Mouse (Mus musculus): ENCODE measurements around the gene Sdf2l1. TPM values are rescaled to one million over a fixed set of nuclear protein-coding genes. Genes with fewer than 3 reads are reported as not detected.
"Not testable (repeated sequence)": the region's sequence is repeated elsewhere in the genome, so short reads cannot be mapped to it uniquely, and the experiment has no call there.

The Sdf2l1 gene
- polyA plus RNA-seq (2015; fragmentation: Nextera tagmentation; extraction: Ambion mirVana): 37.4 and 38.3 TPM in 2 replicates

- Histone ChIP-seq H3K36me3 (no peaks in the 10 kb centered on the region), H3K4me2 (peak within 1 kb of the TSS; percentile 99), H3K4me3 (peak within 1 kb of the TSS; percentile 92), H3K27me3 (no peaks in the 10 kb centered on the region), H3K4me1 (replicated peaks) (peaks cover 18% of the 10 kb centered on the region), H3K9me3 (no peaks in the 10 kb centered on the region), H3K9ac (peak within 1 kb of the TSS; percentile 80), H3K27ac (replicated peaks) (peak within 1 kb of the TSS; percentile 84)
- WGBS: 0% methylated on average over 46 of the region's 47 CpGs
- ATAC-seq (ENCODE audit: low FRiP score, low read depth): peak; percentile 98
Measured at GRCm38 (mm10) chr16:17132089-17132905, at the start of gene Sdf2l1. TSS of gene Sdf2l1 (minus strand) at chr16:17132383.

- WGBS: 93% methylated on average over 4 of the region's 4 CpGs
Measured at GRCm38 (mm10) chr16:17181382-17181781, 49.2 kb upstream of the Sdf2l1 start.

GRCm38 (mm10) chr16:17179706-17180105 lies 47.5 kb upstream of the Sdf2l1 start:
- Histone ChIP-seq H3K9me3 (no peaks in the 10 kb centered on the region), H3K9ac (no peak overlapping the region), H3K27me3 (no peaks in the 10 kb centered on the region), H3K4me2 (no peak overlapping the region), H3K27ac (replicated peaks) (no peak overlapping the region), H3K4me1 (replicated peaks) (0 out of 2 replicates have a peak, but pooled peaks cover 5% of the 10 kb centered on the region), H3K36me3 (peaks cover 10% of the 10 kb centered on the region), H3K4me3 (no peak overlapping the region)
- 94% methylated on average over 3 of the region's 3 CpGs for WGBS
- no peak for ATAC-seq (ENCODE audit: low FRiP score, low read depth)

More at GRCm38 (mm10) chr16:17181382-17181781, 49.2 kb upstream of the Sdf2l1 start:
- no peak for ATAC-seq (ENCODE audit: low FRiP score, low read depth)
- no peak overlapping the region for H3K9ac ChIP-seq
- peaks cover 5% of the 10 kb centered on the region; the same call in 1 of the 2 replicates for H3K36me3 ChIP-seq
- no peaks in the 10 kb centered on the region for H3K27me3 ChIP-seq
- no peak overlapping the region for H3K27ac ChIP-seq (replicated peaks)
- no peak overlapping the region for H3K4me2 ChIP-seq
- H3K9me3 ChIP-seq: no peaks in the 10 kb centered on the region
- H3K4me1 ChIP-seq (replicated peaks): 0 out of 2 replicates have a peak, but pooled peaks cover 5% of the 10 kb centered on the region
- H3K4me3 ChIP-seq: no peak overlapping the region

DNA sequence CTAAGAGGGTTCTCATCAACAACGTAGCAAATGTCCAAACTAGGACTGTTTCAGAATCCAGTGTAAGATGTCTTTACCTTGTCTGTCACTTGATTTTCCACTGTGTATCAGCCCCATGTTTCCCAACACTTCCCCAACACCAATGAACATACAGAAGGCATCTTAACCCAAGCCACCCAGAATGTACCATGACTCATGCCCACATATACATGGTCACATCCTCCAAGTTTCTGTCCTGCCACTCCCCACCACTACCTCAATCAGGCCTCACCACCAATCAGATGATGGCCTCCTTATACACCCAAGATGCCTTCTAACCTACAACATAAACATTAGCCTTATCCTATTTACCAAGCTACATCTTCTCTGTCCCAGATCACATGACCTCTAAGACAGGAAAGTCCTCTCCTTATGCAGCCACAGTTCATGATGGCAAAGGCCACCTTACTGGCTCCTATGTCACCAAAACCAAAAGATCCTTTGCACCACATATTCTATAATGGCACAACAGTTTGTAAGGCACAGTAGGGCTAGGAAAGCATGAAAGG lies 45.5 kb upstream of the Sdf2l1 start:
- no peak overlapping the region for H3K9ac ChIP-seq
- H3K27me3 ChIP-seq: no peaks in the 10 kb centered on the region
- H3K4me3 ChIP-seq: no peak overlapping the region
- ATAC-seq (ENCODE audit: low FRiP score, low read depth): no peak
- H3K36me3 ChIP-seq: peaks cover 25% of the 10 kb centered on the region
- H3K27ac ChIP-seq (replicated peaks): no peak overlapping the region
- no peaks in the 10 kb centered on the region for H3K9me3 ChIP-seq
- H3K4me2 ChIP-seq: no peak overlapping the region
- WGBS: 93% methylated on average over 1 of the region's 1 CpGs
- H3K4me1 ChIP-seq (replicated peaks): 0 out of 2 replicates have a peak, but pooled peaks cover 5% of the 10 kb centered on the region

DNA sequence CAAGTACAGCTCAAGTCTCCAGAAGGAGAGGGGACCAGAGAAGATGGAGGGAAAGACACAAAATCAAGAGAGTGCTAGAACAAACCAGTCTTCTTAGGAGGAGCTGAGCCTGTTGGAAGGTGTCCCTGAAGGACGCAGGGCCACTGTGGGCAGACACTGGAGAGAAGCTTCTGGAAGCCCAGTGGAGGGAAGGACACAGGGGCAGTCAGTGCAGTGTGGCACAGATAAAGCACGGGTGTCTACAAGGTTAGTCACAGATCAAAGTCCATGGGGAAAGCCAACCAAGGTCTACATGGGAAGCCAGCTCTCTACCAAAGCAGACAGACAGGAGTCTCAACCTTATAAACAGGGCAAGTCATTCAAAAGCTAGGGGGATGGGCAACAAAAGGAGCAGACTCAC lies 43.6 kb upstream of the Sdf2l1 start:
- no peak for ATAC-seq (ENCODE audit: low FRiP score, low read depth)
- 91% methylated on average over 2 of the region's 2 CpGs for WGBS
- peaks cover 39% of the 10 kb centered on the region for H3K36me3 ChIP-seq

DNA sequence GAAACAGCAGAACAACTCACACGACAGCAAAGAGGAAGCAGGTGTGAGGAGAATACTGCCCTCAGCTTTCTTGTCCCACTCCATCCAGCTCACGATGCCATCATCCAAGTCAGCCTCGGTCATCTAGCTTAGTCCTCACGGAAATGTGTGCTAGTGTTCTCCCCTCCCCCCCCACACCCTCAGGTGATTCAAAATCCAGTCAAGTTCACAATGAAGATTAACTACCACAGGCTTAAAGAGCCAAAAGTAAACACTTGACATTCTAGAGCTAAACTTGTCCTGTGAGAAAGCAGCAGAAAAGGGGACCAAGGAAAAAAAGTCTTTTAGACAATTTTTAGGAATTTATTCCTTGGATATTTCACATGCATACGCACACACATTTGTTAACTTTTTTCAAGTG lies 35.9 kb upstream of the Sdf2l1 start:
- peaks cover 26% of the 10 kb centered on the region for H3K36me3 ChIP-seq

More for the DNA sequence above, 43.6 kb upstream of the Sdf2l1 start:
- no peak overlapping the region for H3K27ac ChIP-seq (replicated peaks)
- no peak overlapping the region for H3K4me2 ChIP-seq
- 0 out of 2 replicates have a peak, but pooled peaks cover 5% of the 10 kb centered on the region for H3K4me1 ChIP-seq (replicated peaks)
- no peak overlapping the region for H3K9ac ChIP-seq
- H3K4me3 ChIP-seq: no peak overlapping the region
- no peaks in the 10 kb centered on the region for H3K27me3 ChIP-seq
- no peaks in the 10 kb centered on the region for H3K9me3 ChIP-seq

GRCm38 (mm10) chr16:17167179-17167578 lies 35.0 kb upstream of the Sdf2l1 start:
- no peak overlapping the region for H3K4me2 ChIP-seq
- no peak for ATAC-seq (ENCODE audit: low FRiP score, low read depth)
- no peak overlapping the region for H3K4me3 ChIP-seq
- no peaks in the 10 kb centered on the region for H3K27me3 ChIP-seq
- peaks cover 19% of the 10 kb centered on the region for H3K36me3 ChIP-seq
- no peak overlapping the region for H3K9ac ChIP-seq
- H3K9me3 ChIP-seq: no peaks in the 10 kb centered on the region
- no peaks in the 10 kb centered on the region for H3K4me1 ChIP-seq (replicated peaks)
- H3K27ac ChIP-seq (replicated peaks): no peak overlapping the region

More for the DNA sequence above, 35.9 kb upstream of the Sdf2l1 start:
- WGBS: 91% methylated on average over 5 of the region's 5 CpGs
- Histone ChIP-seq H3K27me3 (no peaks in the 10 kb centered on the region), H3K9ac (no peak overlapping the region), H3K4me2 (no peak overlapping the region), H3K27ac (replicated peaks) (no peak overlapping the region), H3K4me1 (replicated peaks) (no peaks in the 10 kb centered on the region), H3K4me3 (no peak overlapping the region), H3K9me3 (no peaks in the 10 kb centered on the region)
- no peak for ATAC-seq (ENCODE audit: low FRiP score, low read depth)

GRCm38 (mm10) chr16:17165478-17165877 lies 33.3 kb upstream of the Sdf2l1 start:
- not testable (repeated sequence) for H3K27me3 ChIP-seq; H3K9me3 ChIP-seq; H3K4me1 ChIP-seq (replicated peaks); ATAC-seq (ENCODE audit: low FRiP score, low read depth); H3K9ac ChIP-seq; H3K4me3 ChIP-seq; H3K4me2 ChIP-seq; H3K27ac ChIP-seq (replicated peaks)
- WGBS: 97% methylated on average over 1 of the region's 1 CpGs
- H3K36me3 ChIP-seq: peaks cover 12% of the 10 kb centered on the region

DNA sequence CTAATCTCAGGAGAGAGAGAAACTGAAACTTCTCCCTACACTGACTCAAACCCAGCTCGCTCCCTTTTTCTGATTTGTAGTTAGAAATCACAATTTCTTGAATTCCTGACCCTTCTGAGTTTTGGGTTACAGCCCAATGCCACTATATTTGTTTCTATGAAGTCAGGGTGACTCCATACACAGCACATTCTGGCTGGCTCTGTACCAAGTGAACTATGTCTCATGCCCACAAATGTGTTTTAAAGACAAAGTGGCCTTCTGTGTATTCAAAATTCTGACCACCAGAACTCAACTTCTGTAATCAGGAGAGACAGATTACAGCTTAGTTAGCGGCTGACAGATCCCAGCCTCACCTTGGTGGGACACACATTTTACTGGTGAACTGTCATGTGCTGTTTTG lies 22.2 kb upstream of the Sdf2l1 start:
- Histone ChIP-seq H3K4me1 (replicated peaks) (no peaks in the 10 kb centered on the region), H3K27ac (replicated peaks) (no peak overlapping the region), H3K4me2 (no peak overlapping the region), H3K9ac (no peak overlapping the region), H3K9me3 (no peaks in the 10 kb centered on the region), H3K27me3 (no peaks in the 10 kb centered on the region), H3K36me3 (peaks cover 22% of the 10 kb centered on the region), H3K4me3 (no peak overlapping the region)
- ATAC-seq (ENCODE audit: low FRiP score, low read depth): no peak
- 96% methylated on average over 2 of the region's 2 CpGs for WGBS

GRCm38 (mm10) chr16:17151874-17152273 lies 19.7 kb upstream of the Sdf2l1 start:
- Histone ChIP-seq H3K9me3 (no peaks in the 10 kb centered on the region), H3K4me3 (no peak overlapping the region), H3K9ac (no peak overlapping the region), H3K4me1 (replicated peaks) (peaks cover 21% of the 10 kb centered on the region), H3K27ac (replicated peaks) (no peak overlapping the region), H3K4me2 (no peak overlapping the region), H3K27me3 (no peaks in the 10 kb centered on the region), H3K36me3 (peaks cover 16% of the 10 kb centered on the region)
- ATAC-seq (ENCODE audit: low FRiP score, low read depth): no peak
- 97% methylated on average over 4 of the region's 4 CpGs for WGBS

DNA sequence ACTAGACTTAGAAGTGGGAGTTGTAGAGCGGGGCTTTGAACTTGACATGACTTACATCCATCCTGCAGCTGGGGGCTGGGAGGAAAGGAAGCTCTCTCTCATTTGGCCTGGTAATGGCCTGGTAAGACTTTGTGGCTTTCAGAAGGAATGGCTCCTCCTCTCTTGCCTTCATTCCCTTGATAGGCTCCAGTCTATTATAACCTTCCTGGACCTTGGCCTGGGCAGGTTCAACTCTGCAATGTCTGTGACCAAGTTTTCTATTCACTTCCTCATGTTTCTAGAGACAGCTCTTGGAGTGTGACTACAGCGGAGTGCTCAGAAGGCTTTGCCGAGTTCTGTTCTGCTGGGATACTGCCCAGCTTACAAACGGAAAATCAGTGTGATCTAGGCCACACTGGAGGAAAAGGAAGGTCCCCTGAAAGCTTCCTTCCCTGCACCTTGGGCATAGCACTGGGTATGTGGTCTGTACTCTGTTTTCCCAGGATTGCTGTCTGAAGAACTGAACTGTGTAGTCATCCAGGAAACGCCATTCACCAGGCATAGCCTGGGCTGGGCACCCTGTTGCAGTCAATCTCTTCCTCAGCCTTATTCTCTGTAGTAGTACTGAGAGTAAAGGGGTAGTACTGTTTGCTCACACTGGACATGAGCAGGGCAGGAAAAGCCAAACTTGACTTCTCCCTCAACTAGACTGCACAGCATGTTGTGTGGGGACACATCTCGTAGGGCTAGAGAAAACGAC lies 18.5 kb upstream of the Sdf2l1 start:
- H3K9ac ChIP-seq: no peak overlapping the region
- no peak overlapping the region for H3K4me3 ChIP-seq
- ATAC-seq (ENCODE audit: low FRiP score, low read depth): no peak
- H3K4me2 ChIP-seq: no peak overlapping the region
- no peak overlapping the region for H3K27ac ChIP-seq (replicated peaks)
- H3K27me3 ChIP-seq: no peaks in the 10 kb centered on the region
- peaks cover 21% of the 10 kb centered on the region for H3K4me1 ChIP-seq (replicated peaks)
- peaks cover 16% of the 10 kb centered on the region for H3K36me3 ChIP-seq
- WGBS: 87% methylated on average over 7 of the region's 7 CpGs
- no peaks in the 10 kb centered on the region for H3K9me3 ChIP-seq

DNA sequence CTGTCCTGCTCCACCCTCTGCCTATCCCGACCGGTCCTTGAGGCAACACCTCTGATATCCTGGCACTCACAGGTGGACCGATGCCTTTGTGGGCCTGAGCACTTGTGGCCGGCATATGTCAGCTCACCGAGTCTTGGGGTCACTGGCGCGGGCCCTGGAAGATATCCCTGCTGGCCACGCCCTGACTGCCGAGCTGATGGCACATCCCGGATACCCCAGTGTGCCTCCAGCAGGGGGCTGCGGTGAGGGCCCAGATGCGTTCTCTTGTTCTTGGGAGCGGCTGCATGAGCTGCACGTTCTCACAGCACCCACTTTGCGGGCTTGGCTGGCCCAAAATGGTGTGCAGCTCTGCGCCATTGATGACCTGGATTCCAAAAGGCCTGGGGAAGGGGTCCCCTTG lies 15.9 kb upstream of the Sdf2l1 start:
- peak; percentile 4 for ATAC-seq (ENCODE audit: low FRiP score, low read depth)
- Histone ChIP-seq H3K9me3 (no peaks in the 10 kb centered on the region), H3K27ac (replicated peaks) (no peak overlapping the region), H3K4me2 (peak overlapping the region; percentile 94), H3K27me3 (no peaks in the 10 kb centered on the region), H3K4me3 (peak overlapping the region; percentile 59), H3K9ac (peak overlapping the region; percentile 61), H3K4me1 (replicated peaks) (peaks cover 21% of the 10 kb centered on the region), H3K36me3 (peaks cover 6% of the 10 kb centered on the region)
- WGBS: 7% methylated on average over 16 of the region's 16 CpGs
